Mouse (Mus musculus): Measurements from ENCODE around the gene Sars2.

- no peak for TF ChIP-seq CTCF (IDR thresholded peaks at IDR 0.05)
- no peak for TF ChIP-seq EP300 (IDR thresholded peaks at IDR 0.05)
Observed at GRCm38 (mm10) chr7:28724613-28725012, 17.2 kb upstream of the Sars2 start.
